Mouse (Mus musculus) kidney, postnatal 25 days (tissue): ENCODE data around the gene March6.

Source experiments
- DNase-seq, 2 experiments: peaks; one replicate each; pipeline ENCODE4 v3.0.0; 2021; ENCODE audit warnings: mixed read lengths in 2 of 2

The March6 gene

GRCm38 (mm10) chr15:31530659-31531445, at the start of gene March6:
TSS of gene March6 (minus strand) at chr15:31531053.
- DNase-seq, result peak; percentile 91 to 95

GRCm38 (mm10) chr15:31576076-31576475, 45.2 kb upstream of the March6 start:
- DNase-seq, result no peak

DNA sequence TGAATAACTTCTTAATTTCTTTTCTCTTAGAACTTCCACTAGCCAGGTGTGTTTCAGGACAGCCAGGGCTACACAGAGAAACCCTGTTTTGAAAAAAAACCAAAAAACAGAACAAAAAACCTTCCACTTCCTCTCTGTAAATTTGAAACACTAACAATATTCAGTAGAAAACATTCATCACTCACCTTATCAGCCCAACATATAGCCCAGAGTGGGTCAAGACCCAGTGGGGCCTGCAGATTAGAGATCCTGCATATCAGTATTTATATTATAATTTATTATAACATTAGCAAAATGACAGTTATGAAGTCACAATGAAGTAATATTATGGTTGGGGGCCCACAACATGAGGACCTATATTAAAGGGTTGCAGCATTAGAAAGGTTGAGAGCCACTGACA, 42.8 kb upstream of the March6 start:
- DNase-seq, result no peak

DNA sequence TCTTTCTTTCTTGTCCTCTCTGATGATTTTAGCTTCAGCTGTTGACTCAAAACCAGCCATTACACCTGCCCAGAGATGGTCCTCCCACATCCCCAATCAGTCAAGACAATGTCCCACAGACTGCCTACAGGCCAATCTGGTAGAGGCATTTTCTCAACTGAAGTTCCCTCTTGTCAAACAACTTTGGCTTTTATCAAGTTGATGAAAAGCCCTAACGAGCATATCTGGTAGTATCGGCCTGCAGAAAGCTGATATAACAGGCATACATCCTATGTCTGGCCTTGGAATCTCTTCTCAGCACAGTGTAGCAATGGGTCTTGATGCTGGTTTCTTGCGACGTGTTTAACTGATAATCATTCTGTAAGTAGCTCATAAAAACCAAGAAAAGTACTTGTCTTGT, 42.4 kb upstream of the March6 start:
- no peak for DNase-seq

DNA sequence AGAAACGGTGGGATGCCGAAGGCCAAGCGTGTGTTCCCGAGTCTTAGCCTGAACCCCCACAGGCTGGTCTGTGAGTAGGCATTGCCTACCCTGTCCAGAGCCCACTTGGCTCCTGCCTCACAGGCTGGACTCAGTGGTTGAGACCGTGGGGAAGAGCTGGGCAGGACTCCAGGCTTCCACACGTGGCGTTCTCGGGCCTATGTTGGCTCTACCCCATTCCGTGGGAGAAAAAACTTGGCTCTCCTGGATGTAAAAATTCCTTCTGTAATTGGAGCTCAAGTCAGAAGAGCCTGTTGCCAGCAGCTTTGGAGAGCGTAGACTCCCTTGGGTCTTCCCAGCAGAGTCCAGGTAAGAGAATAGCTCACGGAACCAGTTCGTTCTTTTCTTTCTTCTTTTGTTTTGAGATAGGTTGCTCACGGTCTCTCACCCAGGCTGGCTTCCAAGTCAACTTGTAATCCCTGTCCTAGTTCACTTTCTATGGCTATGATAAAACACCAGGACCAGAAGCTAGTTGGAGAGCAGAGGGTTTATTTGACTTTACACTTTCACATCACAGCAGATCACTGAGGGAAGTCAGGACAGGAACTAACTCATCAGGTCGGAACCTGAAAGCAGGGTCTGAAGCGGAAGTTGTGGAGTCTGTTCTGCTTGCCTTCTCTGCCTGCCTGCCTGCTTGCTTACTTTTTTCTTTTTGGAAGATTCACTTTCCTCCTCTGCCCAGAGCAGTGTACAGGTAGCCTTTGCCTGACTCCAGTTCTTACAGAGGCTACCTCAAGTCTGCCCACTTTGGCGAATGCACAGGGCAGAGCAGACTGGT, 41.3 kb upstream of the March6 start:
- DNase-seq, result no peak

GRCm38 (mm10) chr15:31570959-31571358, 40.1 kb upstream of the March6 start:
- DNase-seq, result no peak

GRCm38 (mm10) chr15:31569325-31570022, 38.6 kb upstream of the March6 start:
- peak; percentile 93 to 94 for DNase-seq

DNA sequence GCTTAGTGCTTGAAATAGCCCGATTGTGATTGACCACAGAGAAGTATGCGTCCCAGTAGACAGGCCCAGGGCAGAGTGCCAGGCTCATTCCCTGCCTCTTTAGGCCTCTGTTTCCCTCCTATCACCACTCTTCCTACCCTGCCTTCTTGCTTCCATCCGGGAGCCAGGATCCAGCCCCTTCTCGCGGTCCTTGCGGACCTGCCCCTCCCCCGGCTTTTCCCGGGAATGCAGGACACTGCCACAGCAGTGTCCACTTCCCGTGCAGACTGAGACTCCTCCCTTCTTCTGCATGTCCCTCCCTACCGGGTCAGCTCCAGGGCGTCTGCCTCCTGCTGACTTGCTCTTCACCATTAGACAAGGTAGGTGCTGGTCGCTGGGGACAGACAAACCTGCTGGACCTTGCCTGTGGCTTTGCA, 37.7 kb upstream of the March6 start:
- DNase-seq, result peak; percentile 86 to 92

- peak; percentile 53 to 60 for DNase-seq
Observed at GRCm38 (mm10) chr15:31567431-31567830, 36.6 kb upstream of the March6 start.

- no peak for DNase-seq
Observed at GRCm38 (mm10) chr15:31565786-31566185, 34.9 kb upstream of the March6 start.

GRCm38 (mm10) chr15:31565184-31565583, 34.3 kb upstream of the March6 start, which contains the start of gene Cmbl:
TSS of gene Cmbl (plus strand) at chr15:31565389.
- DNase-seq, result peak; percentile 46 to 54

GRCm38 (mm10) chr15:31563577-31564546, 33.0 kb upstream of the March6 start:
- peak; percentile 74 to 89 for DNase-seq

DNA sequence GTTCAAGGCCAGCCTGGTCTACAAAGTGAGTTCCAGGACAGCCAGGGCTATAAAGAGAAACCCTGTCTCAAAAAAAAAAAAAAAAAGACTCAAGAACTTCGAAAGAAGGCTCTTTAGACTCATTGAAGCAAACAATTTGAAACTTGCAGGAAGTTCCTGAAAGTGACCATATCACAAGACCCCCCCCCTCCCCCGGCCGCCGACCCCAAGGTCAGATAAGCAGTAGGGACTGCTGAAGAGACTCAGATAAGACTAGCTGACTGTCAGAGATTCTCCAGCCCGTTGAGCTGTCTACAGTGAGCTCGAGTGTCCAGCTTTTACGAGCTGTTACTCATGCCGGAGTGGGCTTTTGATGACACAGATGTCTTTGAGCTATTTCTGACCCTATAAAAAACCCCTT, 32.0 kb upstream of the March6 start:
- DNase-seq, result no peak

- no peak for DNase-seq
Observed at GRCm38 (mm10) chr15:31561976-31562375, 31.1 kb upstream of the March6 start.

DNA sequence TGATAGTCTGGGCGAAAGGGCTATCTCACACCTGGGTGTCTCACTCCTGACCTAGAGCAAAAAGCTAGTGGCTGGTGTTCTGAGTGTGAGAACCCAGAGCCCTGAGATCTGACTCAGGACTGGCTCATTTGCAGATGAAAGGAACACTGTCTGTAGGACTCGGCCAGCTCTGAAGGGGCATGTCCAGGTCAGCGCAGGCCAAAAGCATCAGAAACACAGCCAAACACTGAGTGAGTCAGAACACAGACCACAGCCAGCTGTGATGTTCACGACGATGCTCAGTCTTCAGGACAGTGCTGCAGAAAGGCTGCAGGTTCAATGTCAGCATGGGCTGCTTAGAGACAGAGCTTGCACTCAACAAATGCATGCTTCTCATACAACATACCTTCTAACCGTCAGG, 30.5 kb upstream of the March6 start:
- no peak for DNase-seq

DNA sequence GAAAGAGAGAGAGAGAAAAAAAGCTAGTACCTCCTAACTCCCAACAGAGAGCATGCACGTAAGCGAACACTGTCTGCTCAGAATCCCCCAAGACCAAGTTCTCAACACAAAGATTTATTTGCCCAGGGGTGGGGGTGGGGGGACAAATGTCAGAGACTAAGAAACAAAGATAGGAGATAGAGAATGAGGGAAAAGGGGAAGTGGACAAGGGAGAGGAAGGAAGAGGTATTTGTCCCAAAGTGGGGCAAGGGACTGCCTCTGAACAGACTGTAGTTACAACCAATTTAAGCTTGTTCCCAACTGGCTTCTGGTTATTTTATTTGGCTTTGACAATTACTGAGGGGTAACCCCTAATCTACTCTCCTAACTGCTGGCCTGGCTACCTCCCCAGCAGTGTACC, 24.0 kb upstream of the March6 start:
- no peak for DNase-seq

DNA sequence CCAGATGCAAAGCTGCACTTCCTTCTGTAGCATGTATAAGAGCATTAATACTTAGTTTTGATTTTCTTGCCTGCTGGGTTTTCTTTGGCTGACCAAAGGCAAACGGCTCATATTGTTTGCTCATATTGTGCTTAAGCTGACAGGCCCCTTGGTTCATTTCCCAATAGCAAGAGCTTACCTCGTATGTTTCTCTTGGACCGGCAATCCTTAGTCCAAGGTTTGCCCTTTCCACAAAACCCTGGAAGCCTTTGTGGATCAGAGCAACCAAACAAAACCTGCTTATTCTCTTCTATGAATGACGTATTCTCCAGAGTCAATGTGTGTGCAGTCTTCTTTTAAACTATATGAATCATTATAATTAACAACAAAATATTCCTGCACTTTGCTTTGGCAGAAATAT, 19.5 kb upstream of the March6 start:
- no peak for DNase-seq

- no peak for DNase-seq
Observed at GRCm38 (mm10) chr15:31547421-31547820, 16.6 kb upstream of the March6 start.

GRCm38 (mm10) chr15:31546291-31546690, 15.4 kb upstream of the March6 start:
- no peak for DNase-seq

DNA sequence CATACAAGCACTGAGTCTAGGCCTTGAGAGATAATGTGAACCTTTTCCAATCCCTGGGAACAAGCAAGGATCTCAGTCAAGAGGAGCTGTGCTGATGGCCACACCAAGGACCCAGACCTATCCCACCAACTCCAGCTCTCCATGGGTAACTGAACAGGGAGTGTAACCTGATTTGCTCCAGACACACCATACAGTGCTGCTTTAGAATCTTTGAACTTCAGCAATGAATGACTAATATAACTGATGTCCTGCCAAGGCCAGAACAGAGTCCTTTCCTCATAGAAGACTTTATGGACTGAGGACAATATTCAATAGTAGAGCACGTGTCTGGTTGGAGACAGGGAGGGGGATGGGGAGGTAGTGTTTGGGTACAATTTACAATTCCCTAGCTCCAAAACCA, 14.2 kb upstream of the March6 start:
- DNase-seq, result peak in 1 of 2 experiments; percentile 34

DNA sequence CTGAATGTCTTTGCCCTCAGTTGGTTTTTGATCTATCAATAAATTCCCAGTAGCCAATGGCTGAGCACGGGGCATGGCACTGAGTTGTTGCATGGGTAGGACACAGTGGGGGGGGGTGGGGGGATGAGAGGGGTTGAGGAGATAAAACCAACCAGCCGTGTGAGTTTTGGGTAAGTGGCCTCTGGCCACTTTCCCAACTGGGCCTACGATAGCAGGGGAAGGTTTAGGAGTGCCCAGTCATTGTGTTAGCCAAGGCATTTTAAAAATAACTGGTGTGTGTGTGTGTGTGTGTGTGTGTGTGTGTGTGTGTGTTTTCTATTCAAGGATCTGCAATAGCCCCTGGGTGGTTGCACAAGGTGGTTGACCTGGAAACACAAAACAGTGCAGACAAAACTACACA, 12.4 kb upstream of the March6 start:
- no peak for DNase-seq
